Mouse (Mus musculus): ENCODE measurements at regions not wholly inside any gene's neighbourhood (a gene's known extent, or its start where the extent isn't known, plus 50 kb on each side); places are given as distances from the start of the nearest gene placed in this dataset.

GRCm38 (mm10) chr1:35944376-35944775, 123.8 kb upstream of the Hs6st1 start:
- TF ChIP-seq MAX (IDR thresholded peaks at IDR 0.05), result no peak
- no peak for TF ChIP-seq CTCF (IDR thresholded peaks at IDR 0.05; ENCODE audit: control insufficient read depth, insufficient read depth, insufficient read length)

Measured in C2C12 (cell line).